Mouse (Mus musculus) spleen, adult 2 months (tissue): ENCODE measurements around the gene Schip1. TPM values are rescaled to one million over a fixed set of nuclear protein-coding genes. Genes with fewer than 3 reads are reported as not detected.

Experiments used
- DNase-seq, 2 experiments: peaks; one replicate each; pipeline versions ENCODE4 v3.0.0 to v3.0.0-alpha.2; 2012 to 2021; ENCODE audit warnings: low spot score in 2 of 2, low read depth in 1 of 2
- H3K27ac ChIP-seq: fragments of 200-500 bp; 2 replicates; pipeline ENCODE4 v1.5.1; 2012; ENCODE audit warnings: low read length, inconsistent platforms; ENCODE audit not compliant: insufficient read depth
- H3K27me3 ChIP-seq: fragments of 200-500 bp; 2 replicates; pipeline ENCODE4 v1.6.1; 2012; ENCODE audit warnings: mild to moderate bottlenecking, moderate library complexity, low read length, inconsistent platforms; ENCODE audit not compliant: control insufficient read depth, insufficient read depth
- H3K36me3 ChIP-seq: fragments of 200-500 bp; 2 replicates; pipeline ENCODE4 v1.6.1; 2012; ENCODE audit warnings: mild to moderate bottlenecking, low read length, inconsistent platforms; ENCODE audit not compliant: control insufficient read depth, insufficient read depth
- H3K4me1 ChIP-seq: fragments of 200-500 bp; 2 replicates; pipeline ENCODE4 v1.6.1; 2011; ENCODE audit warnings: inconsistent platforms; ENCODE audit not compliant: control insufficient read depth, insufficient read depth, insufficient read length
- H3K4me3 ChIP-seq: fragments of 200-500 bp; 2 replicates; pipeline ENCODE4 v1.5.1; 2011; ENCODE audit warnings: mild to moderate bottlenecking, inconsistent platforms; ENCODE audit not compliant: insufficient read depth, insufficient read length; ENCODE audit errors: extremely low read depth
- CTCF ChIP-seq: fragments of 200-500 bp; IDR thresholded peaks from 2 replicates; pipeline ENCODE4 v1.5.1; 2011; ENCODE audit warnings: mild to moderate bottlenecking, inconsistent platforms; ENCODE audit not compliant: insufficient read depth, insufficient read length, insufficient replicate concordance; ENCODE audit errors: extremely low read depth
- POLR2A ChIP-seq: fragments of 200-500 bp; IDR thresholded peaks from 2 replicates; pipeline ENCODE4 v1.6.1; 2011; ENCODE audit warnings: low read depth, low read length, inconsistent platforms
- WGBS: fragments of 180-500 bp; shearing (Covaris S2); methylation state at CpG from one replicate; pipeline ENCODE4 v1.1.7; 2018; 5-methylcytosine and 5-hydroxymethylcytosine counted together
- polyA plus RNA-seq: library from polyadenylated mRNA; depleted of rRNA; stranded (reverse); fragments of >200 nt; gene quantifications from 2 replicates; pipeline ENCODE4 v1.2.3, GENCODE M21; 2012

Gene Schip1
- polyA plus RNA-seq, 1 experiment, result 3.7 TPM

DNA sequence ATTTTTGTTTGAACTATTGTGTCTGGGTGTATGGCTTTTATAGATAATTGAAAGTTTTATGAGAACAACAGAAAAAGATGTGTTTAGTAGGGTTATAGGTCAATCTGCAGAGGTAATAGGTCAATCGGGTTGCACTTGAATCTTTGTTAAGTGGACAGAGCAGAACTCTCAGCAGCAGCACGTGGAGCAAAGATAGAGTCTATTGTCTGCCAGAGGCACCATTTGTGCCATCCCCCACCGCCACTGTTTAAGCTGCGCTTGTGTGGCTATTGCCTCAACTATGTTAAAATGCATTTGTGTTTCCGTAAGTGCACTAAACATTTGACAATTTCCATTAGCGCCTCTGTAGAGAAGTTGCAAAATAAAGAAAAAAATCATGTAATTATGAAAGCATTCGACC, 335.5 kb downstream of the Schip1 start:
- WGBS, result 87% methylated on average over 7 of the region's 7 CpGs
- no peak overlapping the region for H3K4me3 ChIP-seq

DNA sequence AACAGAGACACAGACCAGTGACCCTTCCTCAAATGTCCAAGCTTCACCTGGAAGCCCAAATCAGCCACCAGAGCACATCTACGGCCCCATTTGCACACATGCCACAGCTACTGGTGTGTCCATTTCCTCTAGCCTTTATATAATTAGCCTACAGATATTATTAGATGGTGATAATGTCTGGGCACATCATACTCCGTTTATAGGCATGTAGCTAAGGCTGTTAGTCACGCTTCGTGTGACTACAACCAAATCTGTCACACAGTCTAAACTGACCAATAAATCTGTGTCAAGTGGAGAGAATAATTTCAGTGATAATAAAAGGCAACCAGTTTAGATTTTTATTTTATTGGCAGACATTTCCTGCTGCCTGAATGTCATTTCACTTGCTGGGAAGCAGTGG, 338.7 kb downstream of the Schip1 start:
- Histone ChIP-seq H3K4me3 (no peak overlapping the region), H3K36me3 (no peaks in the 10 kb centered on the region), H3K27me3 (no peaks in the 10 kb centered on the region), H3K27ac (no peak overlapping the region), H3K4me1 (no peaks in the 10 kb centered on the region)
- TF ChIP-seq CTCF (no peak), POLR2A (no peak)
- DNase-seq, result no peak
- 87% methylated on average over 4 of the region's 4 CpGs for WGBS

More for the DNA sequence above, 335.5 kb downstream of the Schip1 start:
- H3K27me3 ChIP-seq, result no peaks in the 10 kb centered on the region
- DNase-seq, result no peak
- TF ChIP-seq CTCF (no peak), POLR2A (no peak)
- H3K36me3 ChIP-seq, result no peaks in the 10 kb centered on the region
- no peak overlapping the region for H3K27ac ChIP-seq
- no peaks in the 10 kb centered on the region for H3K4me1 ChIP-seq

GRCm38 (mm10) chr3:68403783-68404217, 339.2 kb downstream of the Schip1 start:
- WGBS, result 55% methylated on average over 2 of the region's 2 CpGs
- Histone ChIP-seq H3K4me3 (no peak overlapping the region), H3K4me1 (no peaks in the 10 kb centered on the region), H3K27ac (no peak overlapping the region), H3K27me3 (no peaks in the 10 kb centered on the region), H3K36me3 (no peaks in the 10 kb centered on the region)
- TF ChIP-seq CTCF (no peak), POLR2A (no peak)
- DNase-seq, result no peak

DNA sequence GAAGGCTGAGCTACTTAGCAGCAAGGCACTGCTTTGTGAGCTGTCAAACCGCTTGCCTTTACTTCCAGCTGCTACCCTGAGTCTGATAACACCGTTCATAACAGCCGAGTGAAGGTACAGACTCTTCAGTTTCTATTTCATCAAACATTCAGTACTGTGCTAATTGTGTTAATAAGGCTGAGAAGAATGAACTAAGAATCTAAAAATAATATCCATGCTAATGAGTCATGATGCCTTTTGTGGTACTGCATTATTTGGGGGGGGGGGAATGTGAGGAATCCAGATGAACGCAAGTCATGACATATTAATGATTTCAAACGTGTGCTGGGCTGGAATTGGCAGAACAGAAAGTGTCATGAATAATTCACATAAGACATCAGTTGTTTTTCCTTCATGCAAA, 341.1 kb downstream of the Schip1 start:
- H3K27me3 ChIP-seq, result no peaks in the 10 kb centered on the region
- H3K4me3 ChIP-seq, result no peak overlapping the region
- H3K36me3 ChIP-seq, result no peaks in the 10 kb centered on the region
- TF ChIP-seq CTCF, result no peak
- no peak for TF ChIP-seq POLR2A
- DNase-seq, result no peak
- H3K27ac ChIP-seq, result no peak overlapping the region
- 81% methylated on average over 5 of the region's 5 CpGs for WGBS
- no peaks in the 10 kb centered on the region for H3K4me1 ChIP-seq

DNA sequence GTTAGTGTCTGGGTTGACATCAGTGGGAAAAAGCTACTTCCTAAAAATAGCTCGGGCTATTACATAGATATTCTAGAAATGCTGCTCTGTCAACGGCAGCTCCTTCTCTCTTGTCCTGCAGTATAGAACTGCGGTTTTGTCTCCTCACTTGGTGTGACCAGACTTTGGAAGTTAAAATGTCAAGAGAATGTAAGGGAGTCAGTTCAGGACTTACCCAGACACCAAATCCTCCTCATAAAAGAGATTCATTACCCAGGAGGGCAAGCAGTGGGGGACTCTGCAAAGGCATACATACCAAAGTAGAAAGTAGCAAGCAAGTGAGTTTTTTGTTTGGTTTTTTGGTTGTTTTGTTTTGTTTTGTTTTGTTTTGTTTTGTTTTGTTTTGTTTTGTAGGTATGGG, 347.7 kb downstream of the Schip1 start:
- Histone ChIP-seq H3K4me1 (no peaks in the 10 kb centered on the region), H3K27ac (no peak overlapping the region), H3K4me3 (no peak overlapping the region), H3K36me3 (no peaks in the 10 kb centered on the region), H3K27me3 (no peaks in the 10 kb centered on the region)
- DNase-seq, result no peak
- WGBS, result 52% methylated on average over 3 of the region's 3 CpGs
- TF ChIP-seq CTCF (no peak), POLR2A (no peak)

DNA sequence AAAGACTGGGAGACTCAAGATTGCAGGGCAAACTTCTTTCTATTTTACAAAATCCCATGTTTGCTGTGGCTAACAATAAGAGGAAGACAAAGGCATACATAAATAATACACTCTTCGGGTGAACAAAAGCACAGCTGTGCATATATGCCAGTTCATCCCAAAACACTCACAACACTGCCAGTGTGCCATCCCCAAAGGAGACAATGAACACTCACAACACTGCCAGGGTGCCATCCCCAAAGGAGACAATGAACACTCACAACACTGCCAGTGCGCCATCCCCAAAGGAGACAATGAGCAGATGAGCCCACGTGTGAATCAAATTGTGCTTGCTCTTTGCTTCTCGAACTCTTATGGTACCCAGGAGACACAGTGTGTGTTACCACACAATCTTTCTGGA, 355.2 kb downstream of the Schip1 start:
- DNase-seq, result no peak
- Histone ChIP-seq H3K27ac (no peak overlapping the region), H3K27me3 (no peaks in the 10 kb centered on the region), H3K4me1 (no peaks in the 10 kb centered on the region), H3K4me3 (no peak overlapping the region), H3K36me3 (no peaks in the 10 kb centered on the region)
- 88% methylated on average over 4 of the region's 4 CpGs for WGBS
- TF ChIP-seq POLR2A, result no peak
- no peak for TF ChIP-seq CTCF

GRCm38 (mm10) chr3:68420927-68421326, 356.3 kb downstream of the Schip1 start:
- Histone ChIP-seq H3K36me3 (no peaks in the 10 kb centered on the region), H3K4me3 (no peak overlapping the region), H3K27me3 (no peaks in the 10 kb centered on the region), H3K4me1 (no peaks in the 10 kb centered on the region), H3K27ac (no peak overlapping the region)
- 88% methylated on average over 2 of the region's 2 CpGs for WGBS
- TF ChIP-seq POLR2A, result no peak
- no peak for TF ChIP-seq CTCF
- DNase-seq, result no peak
